Mouse (Mus musculus): ENCODE data around the gene Zkscan5. TPM values are rescaled to one million over a fixed set of nuclear protein-coding genes. Genes with fewer than 3 reads are reported as not detected.
"Not testable (repeated sequence)": the region's sequence is repeated elsewhere in the genome, so short reads cannot be mapped to it uniquely, and the experiment has no call there.

Zkscan5 gene
- polyA plus RNA-seq, 1 experiment from 2014 or later: 14.1 TPM

GRCm38 (mm10) chr5:145217746-145218145 is 13.4 kb downstream of the Zkscan5 start:
- Histone ChIP-seq H3K27ac (no peak overlapping the region), H3K4me2 (no peak overlapping the region), H3K4me3 (no peak overlapping the region), H3K4me1 (no peaks in the 10 kb centered on the region), H3K27me3 (no peaks in the 10 kb centered on the region), H3K9me3 (no peaks in the 10 kb centered on the region), H3K36me3 (peaks cover 42% of the 10 kb centered on the region; the same call in 1 of the 2 replicates), H3K9ac (no peak overlapping the region)
- WGBS: 70% methylated on average over 6 of the region's 6 CpGs
- ATAC-seq (ENCODE audit: borderline replicate concordance, extremely low read depth, low FRiP score, low TSS enrichment): no peak

- Histone ChIP-seq H3K9ac (no peak overlapping the region), H3K4me1 (no peaks in the 10 kb centered on the region), H3K27ac (no peak overlapping the region), H3K4me2 (no peak overlapping the region), H3K27me3 (no peaks in the 10 kb centered on the region), H3K36me3 (peaks cover 38% of the 10 kb centered on the region; the same call in 1 of the 2 replicates), H3K4me3 (no peak overlapping the region), H3K9me3 (no peaks in the 10 kb centered on the region)
- WGBS: 95% methylated on average over 21 of the region's 21 CpGs
- no peak for ATAC-seq (ENCODE audit: borderline replicate concordance, extremely low read depth, low FRiP score, low TSS enrichment)
These were observed 13.8 kb downstream of the Zkscan5 start for GRCm38 (mm10) chr5:145218206-145218605.

- Histone ChIP-seq H3K9me3 (no peaks in the 10 kb centered on the region), H3K36me3 (peaks cover 36% of the 10 kb centered on the region; the same call in 1 of the 2 replicates), H3K4me2 (no peak overlapping the region), H3K27ac (no peak overlapping the region), H3K4me3 (no peak overlapping the region), H3K4me1 (no peaks in the 10 kb centered on the region), H3K9ac (no peak overlapping the region), H3K27me3 (no peaks in the 10 kb centered on the region)
- 93% methylated on average over 20 of the region's 20 CpGs for WGBS
- no peak for ATAC-seq (ENCODE audit: borderline replicate concordance, extremely low read depth, low FRiP score, low TSS enrichment)
These were observed 14.3 kb downstream of the Zkscan5 start for GRCm38 (mm10) chr5:145218671-145219070.

- no peak for ATAC-seq (ENCODE audit: borderline replicate concordance, extremely low read depth, low FRiP score, low TSS enrichment)
These were observed 15.6 kb downstream of the Zkscan5 start for GRCm38 (mm10) chr5:145219981-145220380.

GRCm38 (mm10) chr5:145222840-145223239 is 18.5 kb downstream of the Zkscan5 start:
- H3K4me2 ChIP-seq: no peak overlapping the region
- 83% methylated on average over 5 of the region's 5 CpGs for WGBS
- H3K4me1 ChIP-seq: no peaks in the 10 kb centered on the region
- no peak for ATAC-seq (ENCODE audit: borderline replicate concordance, extremely low read depth, low FRiP score, low TSS enrichment)
- no peaks in the 10 kb centered on the region for H3K27me3 ChIP-seq
- no peaks in the 10 kb centered on the region for H3K9me3 ChIP-seq
- H3K36me3 ChIP-seq: peaks cover 32% of the 10 kb centered on the region; the same call in 1 of the 2 replicates
- no peak overlapping the region for H3K4me3 ChIP-seq
- H3K9ac ChIP-seq: no peak overlapping the region
- H3K27ac ChIP-seq: no peak overlapping the region

More at GRCm38 (mm10) chr5:145219981-145220380, 15.6 kb downstream of the Zkscan5 start:
- WGBS: 90% methylated on average over 8 of the region's 8 CpGs
- Histone ChIP-seq H3K4me2 (no peak overlapping the region), H3K4me1 (no peaks in the 10 kb centered on the region), H3K27ac (no peak overlapping the region), H3K36me3 (peaks cover 32% of the 10 kb centered on the region; the same call in 1 of the 2 replicates), H3K4me3 (no peak overlapping the region), H3K9ac (no peak overlapping the region), H3K9me3 (no peaks in the 10 kb centered on the region), H3K27me3 (no peaks in the 10 kb centered on the region)

- 77% methylated on average over 12 of the region's 12 CpGs for WGBS
- Histone ChIP-seq H3K36me3 (peaks cover 27% of the 10 kb centered on the region; the same call in 1 of the 2 replicates), H3K27me3 (no peaks in the 10 kb centered on the region), H3K9me3 (no peaks in the 10 kb centered on the region), H3K9ac (no peak overlapping the region), H3K4me1 (no peaks in the 10 kb centered on the region), H3K4me2 (no peak overlapping the region), H3K27ac (no peak overlapping the region), H3K4me3 (no peak overlapping the region)
- ATAC-seq (ENCODE audit: borderline replicate concordance, extremely low read depth, low FRiP score, low TSS enrichment): no peak
These were observed 19.0 kb downstream of the Zkscan5 start for GRCm38 (mm10) chr5:145223395-145223794.

- Histone ChIP-seq H3K27ac (no peak overlapping the region), H3K27me3 (no peaks in the 10 kb centered on the region), H3K4me3 (no peak overlapping the region), H3K4me1 (peaks cover 5% of the 10 kb centered on the region; the same call in 1 of the 2 replicates), H3K36me3 (peaks cover 5% of the 10 kb centered on the region; the same call in 1 of the 2 replicates), H3K9me3 (no peaks in the 10 kb centered on the region), H3K9ac (no peak overlapping the region), H3K4me2 (no peak overlapping the region)
- 51% methylated on average over 2 of the region's 2 CpGs for WGBS
- ATAC-seq (ENCODE audit: borderline replicate concordance, extremely low read depth, low FRiP score, low TSS enrichment): no peak
These were observed 22.1 kb downstream of the Zkscan5 start for GRCm38 (mm10) chr5:145226453-145226852.

- not testable (repeated sequence) for H3K27me3 ChIP-seq; H3K36me3 ChIP-seq; H3K9me3 ChIP-seq; H3K9ac ChIP-seq; H3K4me2 ChIP-seq; ATAC-seq (ENCODE audit: borderline replicate concordance, extremely low read depth, low FRiP score, low TSS enrichment); H3K4me3 ChIP-seq; H3K27ac ChIP-seq
- WGBS: 74% methylated on average over 6 of the region's 6 CpGs
- peaks cover 16% of the 10 kb centered on the region for H3K4me1 ChIP-seq
These were observed 24.9 kb downstream of the Zkscan5 start for GRCm38 (mm10) chr5:145229283-145229682.

GRCm38 (mm10) chr5:145230641-145231040 is 26.3 kb downstream of the Zkscan5 start:
- H3K9ac ChIP-seq: no peak overlapping the region; the same call in 1 of the 2 replicates
- ATAC-seq (ENCODE audit: borderline replicate concordance, extremely low read depth, low FRiP score, low TSS enrichment): no peak
- H3K4me2 ChIP-seq: peak overlapping the region; percentile 76
- H3K36me3 ChIP-seq: peaks cover 22% of the 10 kb centered on the region
- no peak overlapping the region for H3K27ac ChIP-seq
- H3K9me3 ChIP-seq: no peaks in the 10 kb centered on the region
- H3K4me3 ChIP-seq: peak overlapping the region; percentile 95
- WGBS: 86% methylated on average over 4 of the region's 4 CpGs
- no peaks in the 10 kb centered on the region for H3K27me3 ChIP-seq
- H3K4me1 ChIP-seq: peaks cover 16% of the 10 kb centered on the region

- no peaks in the 10 kb centered on the region for H3K27me3 ChIP-seq
- H3K4me2 ChIP-seq: peak within 1 kb of the TSS; percentile 76
- peak within 1 kb of the TSS; percentile 76 for H3K27ac ChIP-seq
- under 1% methylated on average over 42 of the region's 42 CpGs for WGBS
- H3K9me3 ChIP-seq: no peaks in the 10 kb centered on the region
- ATAC-seq (ENCODE audit: borderline replicate concordance, extremely low read depth, low FRiP score, low TSS enrichment): peak; percentile 98
- peak within 1 kb of the TSS; percentile 98 for H3K9ac ChIP-seq
- H3K4me3 ChIP-seq: peak within 1 kb of the TSS; percentile 95
- peaks cover 16% of the 10 kb centered on the region for H3K4me1 ChIP-seq
- peaks cover 29% of the 10 kb centered on the region for H3K36me3 ChIP-seq
These were observed 27.1 kb downstream of the Zkscan5 start, which contains the start of gene Zfp655 for GRCm38 (mm10) chr5:145231367-145231871. Zfp655 (plus strand) TSS chr5:145231715.

GRCm38 (mm10) chr5:145231893-145232411 is 27.6 kb downstream of the Zkscan5 start:
- peak overlapping the region; percentile 95 for H3K4me3 ChIP-seq
- H3K4me2 ChIP-seq: peak overlapping the region; percentile 76
- H3K9ac ChIP-seq: peak overlapping the region; percentile 98
- H3K9me3 ChIP-seq: no peaks in the 10 kb centered on the region
- under 1% methylated on average over 34 of the region's 49 CpGs for WGBS
- ATAC-seq (ENCODE audit: borderline replicate concordance, extremely low read depth, low FRiP score, low TSS enrichment): peak; percentile 45; the same call in 1 of the 2 replicates
- no peaks in the 10 kb centered on the region for H3K27me3 ChIP-seq
- H3K4me1 ChIP-seq: peaks cover 16% of the 10 kb centered on the region
- peaks cover 33% of the 10 kb centered on the region for H3K36me3 ChIP-seq
- peak overlapping the region; percentile 76 for H3K27ac ChIP-seq

GRCm38 (mm10) chr5:145234636-145235035 is 30.3 kb downstream of the Zkscan5 start:
- peaks cover 53% of the 10 kb centered on the region for H3K36me3 ChIP-seq
- H3K9ac ChIP-seq: no peak overlapping the region
- no peaks in the 10 kb centered on the region for H3K9me3 ChIP-seq
- H3K4me1 ChIP-seq: peaks cover 16% of the 10 kb centered on the region
- H3K4me3 ChIP-seq: no peak overlapping the region
- no peak overlapping the region for H3K27ac ChIP-seq
- no peaks in the 10 kb centered on the region for H3K27me3 ChIP-seq
- H3K4me2 ChIP-seq: no peak overlapping the region
- no peak for ATAC-seq (ENCODE audit: borderline replicate concordance, extremely low read depth, low FRiP score, low TSS enrichment)

All from lung, embryonic 15.5 days (tissue).